Mouse (Mus musculus): ENCODE results near the gene Ccdc85b. TPM values are rescaled to one million over a fixed set of nuclear protein-coding genes. Genes with fewer than 3 reads are reported as not detected.

Ccdc85b gene
- polyA plus RNA-seq, 1 experiment from 2014 or later = 7.5 TPM

DNA sequence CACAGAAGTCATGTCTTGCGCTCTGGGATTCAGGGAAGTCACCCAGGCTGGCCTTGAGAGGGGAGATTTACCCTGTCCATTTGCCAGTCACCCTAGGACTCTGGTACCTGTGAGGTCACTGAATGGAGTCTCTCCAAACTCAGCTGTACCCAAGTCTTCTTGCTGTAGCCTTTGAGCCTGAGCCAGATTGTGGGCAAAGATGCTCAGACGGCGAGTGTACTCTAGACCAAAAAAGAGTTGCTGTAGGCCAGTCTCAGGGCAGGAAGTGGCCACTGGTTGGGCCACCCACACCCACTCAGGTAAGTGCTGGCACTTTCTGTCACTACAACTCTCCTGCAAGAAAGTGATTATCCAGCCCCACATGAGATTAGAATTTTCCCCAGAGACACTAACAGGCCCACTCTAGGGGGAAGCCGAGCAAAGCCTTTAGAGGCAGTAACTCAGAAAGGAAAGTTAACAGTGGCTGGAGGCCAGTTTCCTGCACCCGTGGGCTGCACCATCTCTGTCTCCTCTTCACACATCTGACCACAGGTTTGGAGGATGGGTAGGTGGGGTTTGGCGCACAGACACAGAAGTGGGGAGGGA is 9.3 kb upstream of the Ccdc85b start:
- Histone ChIP-seq H3K27ac (replicated peaks; ENCODE audit: low read depth, low read length) (no peak overlapping the region), H3K9me3 (replicated peaks; ENCODE audit: control insufficient read depth, low read length) (no peaks in the 10 kb centered on the region), H3K9ac (replicated peaks; ENCODE audit: low read length) (no peak overlapping the region), H3K4me1 (ENCODE audit: control insufficient read depth, insufficient read depth, low read length) (no peaks in the 10 kb centered on the region), H3K27me3 (ENCODE audit: control insufficient read depth, insufficient read depth, low read length) (no peaks in the 10 kb centered on the region), H3K4me3 (ENCODE audit: low read depth, low read length) (no peak overlapping the region), H3K4me2 (ENCODE audit: low read depth, low read length) (no peak overlapping the region), H3K36me3 (replicated peaks; ENCODE audit: control insufficient read depth, insufficient read depth, low read depth, low read length) (peaks cover 5% of the 10 kb centered on the region)
- WGBS = 95% methylated on average over 6 of the region's 6 CpGs
- DNase-seq (ENCODE audit: low spot score) (no peak), ATAC-seq (replicated peaks; ENCODE audit: insufficient number of reproducible peaks, low FRiP score, low TSS enrichment, low read depth) (no peak)

DNA sequence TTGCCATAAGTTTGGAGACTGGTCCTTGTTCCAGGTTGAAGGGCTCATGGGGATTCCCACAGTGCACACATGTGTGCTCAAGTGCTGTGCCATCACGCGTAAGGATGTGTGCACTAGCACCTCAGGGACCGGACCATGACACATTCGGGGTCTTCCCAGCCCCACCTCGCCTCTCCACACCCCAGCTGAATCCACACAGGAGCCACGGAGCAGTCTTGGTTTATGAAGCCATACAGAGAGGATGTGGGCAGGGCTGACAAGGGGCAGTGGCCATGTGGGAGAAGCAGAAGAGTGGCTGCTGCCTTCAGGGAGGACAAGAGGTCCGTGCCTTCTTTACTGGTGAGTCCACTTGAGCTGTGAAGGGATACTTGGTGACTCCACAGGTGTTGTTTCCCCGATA is 7.3 kb upstream of the Ccdc85b start:
- Histone ChIP-seq H3K27me3 (ENCODE audit: control insufficient read depth, insufficient read depth, low read length) (no peaks in the 10 kb centered on the region), H3K4me3 (ENCODE audit: low read depth, low read length) (no peak overlapping the region), H3K9me3 (replicated peaks; ENCODE audit: control insufficient read depth, low read length) (no peaks in the 10 kb centered on the region), H3K9ac (replicated peaks; ENCODE audit: low read length) (no peak overlapping the region), H3K27ac (replicated peaks; ENCODE audit: low read depth, low read length) (no peak overlapping the region), H3K36me3 (replicated peaks; ENCODE audit: control insufficient read depth, insufficient read depth, low read depth, low read length) (peaks cover 5% of the 10 kb centered on the region), H3K4me2 (ENCODE audit: low read depth, low read length) (no peak overlapping the region), H3K4me1 (ENCODE audit: control insufficient read depth, insufficient read depth, low read length) (no peaks in the 10 kb centered on the region)
- no peak for ATAC-seq (replicated peaks; ENCODE audit: insufficient number of reproducible peaks, low FRiP score, low TSS enrichment, low read depth)
- 92% methylated on average over 8 of the region's 8 CpGs for WGBS
- no peak for DNase-seq (ENCODE audit: low spot score)

- WGBS = 50% methylated on average over 15 of the region's 15 CpGs
- Histone ChIP-seq H3K27ac (replicated peaks; ENCODE audit: low read depth, low read length) (no peak overlapping the region), H3K27me3 (ENCODE audit: control insufficient read depth, insufficient read depth, low read length) (no peaks in the 10 kb centered on the region), H3K9ac (replicated peaks; ENCODE audit: low read length) (peak overlapping the region; percentile 6; the same call in 1 of the 2 replicates), H3K4me1 (ENCODE audit: control insufficient read depth, insufficient read depth, low read length) (no peaks in the 10 kb centered on the region), H3K4me3 (ENCODE audit: low read depth, low read length) (peak overlapping the region; percentile 12; the same call in 1 of the 2 replicates), H3K9me3 (replicated peaks; ENCODE audit: control insufficient read depth, low read length) (no peaks in the 10 kb centered on the region), H3K4me2 (ENCODE audit: low read depth, low read length) (peak overlapping the region; percentile 0; the same call in 1 of the 2 replicates), H3K36me3 (replicated peaks; ENCODE audit: control insufficient read depth, insufficient read depth, low read depth, low read length) (peaks cover 5% of the 10 kb centered on the region)
- peak; percentile 88 for DNase-seq (ENCODE audit: low spot score)
- peak; percentile 47; the same call in 1 of the 2 replicates for ATAC-seq (replicated peaks; ENCODE audit: insufficient number of reproducible peaks, low FRiP score, low TSS enrichment, low read depth)
Measured at GRCm38 (mm10) chr19:5463791-5464562, 6.3 kb upstream of the Ccdc85b start.

- H3K4me3 ChIP-seq (ENCODE audit: low read depth, low read length) = no peak overlapping the region
- no peak overlapping the region for H3K9ac ChIP-seq (replicated peaks; ENCODE audit: low read length)
- WGBS = 87% methylated on average over 9 of the region's 9 CpGs
Measured at GRCm38 (mm10) chr19:5463212-5463611, 5.5 kb upstream of the Ccdc85b start.

DNA sequence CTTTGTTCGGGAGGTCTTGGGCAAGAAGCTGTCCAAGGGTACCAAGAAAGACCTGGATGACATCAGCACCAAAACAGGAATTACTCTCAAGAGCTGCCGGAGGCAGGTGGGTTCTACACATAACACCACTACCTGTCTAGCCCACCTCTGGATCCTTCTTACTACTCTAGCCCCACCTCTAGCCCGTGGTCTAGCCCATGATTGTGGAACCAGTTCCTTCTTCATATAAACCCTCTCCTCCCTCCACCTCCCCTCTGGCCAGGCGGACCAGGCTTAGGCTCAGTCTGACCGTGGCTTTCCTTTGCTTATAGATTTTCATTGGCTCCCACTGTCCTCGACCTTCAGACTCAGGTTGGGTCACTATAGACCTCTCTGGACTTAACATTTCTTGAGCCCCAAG is 3.7 kb upstream of the Ccdc85b start:
- Histone ChIP-seq H3K4me1 (ENCODE audit: control insufficient read depth, insufficient read depth, low read length) (peaks cover 3% of the 10 kb centered on the region; the same call in 1 of the 2 replicates), H3K9me3 (replicated peaks; ENCODE audit: control insufficient read depth, low read length) (no peaks in the 10 kb centered on the region), H3K9ac (replicated peaks; ENCODE audit: low read length) (peak overlapping the region; percentile 56), H3K27me3 (ENCODE audit: control insufficient read depth, insufficient read depth, low read length) (no peaks in the 10 kb centered on the region), H3K36me3 (replicated peaks; ENCODE audit: control insufficient read depth, insufficient read depth, low read depth, low read length) (peaks cover 5% of the 10 kb centered on the region), H3K27ac (replicated peaks; ENCODE audit: low read depth, low read length) (no peak overlapping the region), H3K4me3 (ENCODE audit: low read depth, low read length) (peak overlapping the region; percentile 56; the same call in 1 of the 2 replicates), H3K4me2 (ENCODE audit: low read depth, low read length) (no peak overlapping the region; the same call in 1 of the 2 replicates)
- DNase-seq (ENCODE audit: low spot score) (no peak), ATAC-seq (replicated peaks; ENCODE audit: insufficient number of reproducible peaks, low FRiP score, low TSS enrichment, low read depth) (no peak)
- 85% methylated on average over 6 of the region's 6 CpGs for WGBS

More at GRCm38 (mm10) chr19:5463212-5463611, 5.5 kb upstream of the Ccdc85b start:
- Histone ChIP-seq H3K27me3 (ENCODE audit: control insufficient read depth, insufficient read depth, low read length) (no peaks in the 10 kb centered on the region), H3K4me2 (ENCODE audit: low read depth, low read length) (no peak overlapping the region), H3K4me1 (ENCODE audit: control insufficient read depth, insufficient read depth, low read length) (no peaks in the 10 kb centered on the region; the same call in 1 of the 2 replicates), H3K27ac (replicated peaks; ENCODE audit: low read depth, low read length) (no peak overlapping the region), H3K36me3 (replicated peaks; ENCODE audit: control insufficient read depth, insufficient read depth, low read depth, low read length) (peaks cover 5% of the 10 kb centered on the region), H3K9me3 (replicated peaks; ENCODE audit: control insufficient read depth, low read length) (no peaks in the 10 kb centered on the region)
- ATAC-seq (replicated peaks; ENCODE audit: insufficient number of reproducible peaks, low FRiP score, low TSS enrichment, low read depth) = no peak
- no peak for DNase-seq (ENCODE audit: low spot score)

- Histone ChIP-seq H3K4me1 (ENCODE audit: control insufficient read depth, insufficient read depth, low read length) (peaks cover 6% of the 10 kb centered on the region; the same call in 1 of the 2 replicates), H3K27ac (replicated peaks; ENCODE audit: low read depth, low read length) (no peak within 1 kb of the TSS), H3K36me3 (replicated peaks; ENCODE audit: control insufficient read depth, insufficient read depth, low read depth, low read length) (no peaks in the 10 kb centered on the region; the same call in none of the 2 replicates), H3K4me2 (ENCODE audit: low read depth, low read length) (peak within 1 kb of the TSS; percentile 92), H3K9me3 (replicated peaks; ENCODE audit: control insufficient read depth, low read length) (no peaks in the 10 kb centered on the region), H3K9ac (replicated peaks; ENCODE audit: low read length) (peak within 1 kb of the TSS; percentile 56), H3K4me3 (ENCODE audit: low read depth, low read length) (peak within 1 kb of the TSS; percentile 56), H3K27me3 (ENCODE audit: control insufficient read depth, insufficient read depth, low read length) (no peaks in the 10 kb centered on the region)
- under 1% methylated on average over 32 of the region's 32 CpGs for WGBS
- DNase-seq (ENCODE audit: low spot score) (peak; percentile 95), ATAC-seq (replicated peaks; ENCODE audit: insufficient number of reproducible peaks, low FRiP score, low TSS enrichment, low read depth) (peak; percentile 39; the same call in 1 of the 2 replicates)
Measured at GRCm38 (mm10) chr19:5460465-5460911, 2.8 kb upstream of the Ccdc85b start, which contains the start of gene Fibp. TSS of gene Fibp (plus strand) at chr19:5460615.

DNA sequence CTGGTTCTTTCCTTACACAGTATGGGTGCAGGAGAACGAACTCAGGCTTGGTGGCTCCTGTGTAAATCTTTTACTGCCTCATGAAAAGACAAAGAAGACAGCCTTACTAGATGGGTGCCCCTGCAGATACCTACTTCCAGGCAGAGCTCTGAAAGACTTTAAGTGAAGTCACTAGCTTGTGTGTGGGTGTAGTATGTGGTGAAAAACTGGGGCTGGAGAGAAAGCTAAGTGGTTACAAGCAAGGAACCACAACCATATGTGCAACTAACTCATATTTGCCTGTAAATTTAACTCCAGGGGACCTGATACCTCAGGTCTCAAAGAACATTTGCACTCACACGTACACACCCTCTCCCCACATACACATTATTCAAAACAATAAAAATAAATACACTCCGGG is 2.2 kb upstream of the Ccdc85b start:
- ATAC-seq (replicated peaks; ENCODE audit: insufficient number of reproducible peaks, low FRiP score, low TSS enrichment, low read depth) (no peak), DNase-seq (ENCODE audit: low spot score) (no peak)
- 30% methylated on average over 3 of the region's 3 CpGs for WGBS
- Histone ChIP-seq H3K4me3 (ENCODE audit: low read depth, low read length) (peak overlapping the region; percentile 56), H3K27ac (replicated peaks; ENCODE audit: low read depth, low read length) (no peak overlapping the region), H3K4me1 (ENCODE audit: control insufficient read depth, insufficient read depth, low read length) (peaks cover 6% of the 10 kb centered on the region; the same call in 1 of the 2 replicates), H3K4me2 (ENCODE audit: low read depth, low read length) (peak overlapping the region; percentile 47), H3K27me3 (ENCODE audit: control insufficient read depth, insufficient read depth, low read length) (no peaks in the 10 kb centered on the region), H3K36me3 (replicated peaks; ENCODE audit: control insufficient read depth, insufficient read depth, low read depth, low read length) (no peaks in the 10 kb centered on the region; the same call in none of the 2 replicates), H3K9me3 (replicated peaks; ENCODE audit: control insufficient read depth, low read length) (no peaks in the 10 kb centered on the region), H3K9ac (replicated peaks; ENCODE audit: low read length) (peak overlapping the region; percentile 56)

Measured in embryonic facial prominence, embryonic 11.5 days (tissue).